Mouse (Mus musculus): ENCODE measurements around the gene Nat8f3. TPM values are rescaled to one million over a fixed set of nuclear protein-coding genes. Genes with fewer than 3 reads are reported as not detected.
"Not testable (repeated sequence)": the region's sequence is repeated elsewhere in the genome, so short reads cannot be mapped to it uniquely, and the experiment has no call there.

The Nat8f3 gene
- total RNA-seq (2021), result not detected
- long read RNA-seq, experiment 1, result 0 reads
- long read RNA-seq, experiment 2, result 0 reads

GRCm38 (mm10) chr6:85765532-85765931 is at the start of gene Nat8f3:
TSS of gene Nat8f3 (minus strand) at chr6:85765754.
- peak; percentile 47 for DNase-seq

- no peak for DNase-seq
These were observed 47.8 kb upstream of the Nat8f3 start for GRCm38 (mm10) chr6:85813339-85813738.

- not testable (repeated sequence) for DNase-seq
These were observed 45.5 kb upstream of the Nat8f3 start for GRCm38 (mm10) chr6:85810942-85811537.

DNA sequence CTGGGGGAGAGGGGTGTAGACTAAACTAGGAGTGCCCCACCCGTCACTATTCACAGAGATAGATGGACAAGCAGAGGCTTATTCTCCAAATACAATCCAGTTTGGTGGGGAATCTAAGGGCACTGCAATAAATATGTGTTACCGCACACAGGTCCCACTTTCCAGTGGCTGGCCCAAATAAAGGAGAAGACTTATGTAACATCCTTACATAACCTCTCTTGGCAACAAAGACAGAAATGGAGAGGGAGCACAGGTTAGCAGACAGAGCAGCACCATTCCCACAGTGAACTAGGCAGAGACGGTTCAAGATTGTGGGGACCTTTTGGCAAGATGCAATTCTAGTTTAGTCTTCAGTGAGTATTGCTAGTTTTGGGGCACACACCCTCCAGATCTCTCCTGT is 45.0 kb upstream of the Nat8f3 start:
- DNase-seq, result not testable (repeated sequence)

DNA sequence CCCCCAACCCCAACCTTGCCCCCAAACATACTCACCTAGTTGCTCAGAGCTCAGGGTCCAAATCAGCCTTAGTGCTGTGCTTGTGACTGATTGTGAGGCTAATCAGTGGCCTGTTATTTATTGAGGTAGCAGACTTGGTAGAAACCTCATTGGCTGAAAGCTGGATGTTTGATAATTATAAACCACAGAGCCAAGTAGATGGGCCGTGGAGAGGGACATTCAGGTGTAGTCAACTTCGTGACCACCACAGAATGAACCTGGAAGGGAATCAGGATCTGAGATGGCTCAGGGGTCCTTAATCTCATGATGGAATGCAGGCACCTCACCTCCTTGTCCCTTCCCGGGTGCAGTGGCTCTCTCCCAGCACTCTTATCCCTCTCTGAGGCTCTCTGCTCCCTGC is 44.2 kb upstream of the Nat8f3 start:
- not testable (repeated sequence) for DNase-seq

DNA sequence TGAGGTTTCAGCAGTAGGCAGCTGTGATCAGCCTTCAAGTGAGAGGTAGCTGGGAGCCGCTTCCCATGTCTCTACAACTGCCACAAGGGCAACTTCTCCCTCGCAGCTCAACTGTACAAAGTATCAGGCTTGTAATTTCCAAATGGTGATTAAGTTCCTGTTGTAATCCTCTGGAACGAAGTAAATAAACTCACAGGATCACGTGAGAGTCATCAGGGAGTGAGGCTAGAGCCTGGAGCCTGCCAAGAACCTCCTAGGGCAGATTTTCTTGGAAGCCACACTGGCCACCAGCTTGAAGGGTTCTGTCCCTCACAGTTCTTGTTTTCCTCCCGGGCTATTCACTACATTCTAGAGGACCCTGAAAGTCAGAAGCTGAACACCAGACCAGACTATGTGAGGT is 37.6 kb upstream of the Nat8f3 start:
- peak; percentile 23 for DNase-seq

DNA sequence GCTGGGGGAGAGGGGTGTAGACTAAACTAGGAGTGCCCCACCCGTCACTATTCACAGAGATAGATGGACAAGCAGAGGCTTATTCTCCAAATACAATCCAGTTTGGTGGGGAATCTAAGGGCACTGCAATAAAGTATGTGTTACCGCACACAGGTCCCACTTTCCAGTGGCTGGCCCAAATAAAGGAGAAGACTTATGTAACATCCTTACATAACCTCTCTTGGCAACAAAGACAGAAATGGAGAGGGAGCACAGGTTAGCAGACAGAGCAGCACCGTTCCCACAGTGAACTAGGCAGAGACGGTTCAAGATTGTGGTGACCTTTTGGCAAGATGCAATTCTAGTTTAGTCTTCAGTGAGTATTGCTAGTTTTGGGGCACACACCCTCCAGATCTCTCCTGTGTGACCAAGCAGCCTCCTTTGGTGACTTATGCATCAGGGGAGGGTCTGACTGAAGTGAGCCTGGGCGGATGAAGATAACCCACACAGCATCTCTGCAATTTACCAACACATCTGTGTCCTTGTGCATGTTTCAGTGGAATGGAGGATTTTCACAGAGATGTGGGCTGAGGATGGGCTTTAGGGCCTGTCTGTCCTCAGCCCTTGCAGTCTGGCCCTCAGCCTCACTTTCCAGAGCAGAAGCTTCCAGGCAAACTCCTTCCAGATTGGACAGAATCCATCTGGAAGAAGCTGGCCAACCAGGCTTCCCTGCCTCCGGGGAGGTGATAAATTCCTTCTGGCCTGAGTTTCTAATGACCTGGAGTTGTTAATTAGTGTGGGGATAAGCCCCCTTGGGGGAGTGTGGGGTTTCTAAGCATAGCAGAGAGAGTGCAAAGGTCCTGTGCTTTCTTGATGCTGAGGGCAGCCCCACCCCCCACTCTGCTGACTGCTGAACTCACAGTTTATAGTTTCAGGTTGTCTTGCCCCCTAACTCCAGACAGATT is 2.2 kb downstream of the Nat8f3 start:
- DNase-seq, result not testable (repeated sequence)

DNA sequence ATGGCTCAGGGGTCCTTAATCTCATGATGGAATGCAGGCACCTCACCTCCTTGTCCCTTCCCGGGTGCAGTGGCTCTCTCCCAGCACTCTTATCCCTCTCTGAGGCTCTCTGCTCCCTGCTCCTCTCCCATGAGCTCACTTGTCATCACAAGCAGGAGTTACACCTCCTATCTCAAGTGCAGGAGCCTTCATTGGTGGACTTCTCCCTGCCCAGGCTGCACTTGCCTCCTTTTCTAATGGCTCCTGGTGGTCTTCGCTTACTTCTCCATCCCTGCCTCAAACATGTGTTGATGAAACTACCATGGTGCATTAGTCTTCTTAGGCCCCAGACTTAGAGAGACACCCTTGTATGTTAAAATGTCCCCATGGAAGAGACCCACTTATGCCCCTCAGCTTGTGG is 2.9 kb downstream of the Nat8f3 start:
- not testable (repeated sequence) for DNase-seq

DNA sequence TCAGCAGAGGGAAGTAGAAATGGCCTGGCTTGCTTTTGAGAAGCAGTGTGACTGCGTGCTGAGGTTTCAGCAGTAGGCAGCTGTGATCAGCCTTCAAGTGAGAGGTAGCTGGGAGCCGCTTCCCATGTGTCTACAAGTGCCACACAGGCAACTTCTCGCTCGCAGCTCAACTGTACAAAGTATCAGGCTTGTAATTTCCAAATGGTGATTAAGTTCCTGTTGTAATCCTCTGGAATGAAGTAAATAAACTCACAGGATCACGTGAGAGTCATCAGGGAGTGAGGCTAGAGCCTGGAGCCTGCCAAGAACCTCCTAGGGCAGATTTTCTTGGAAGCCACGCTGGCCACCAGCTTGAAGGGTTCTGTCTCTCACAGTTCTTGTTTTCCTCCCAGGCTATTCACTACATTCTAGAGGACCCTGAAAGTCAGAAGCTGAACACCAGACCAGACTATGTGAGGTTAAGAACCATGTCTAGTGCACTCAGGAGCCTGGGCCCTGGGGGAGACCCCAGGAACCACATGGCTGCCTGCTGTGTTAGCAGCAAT is 9.8 kb downstream of the Nat8f3 start:
- not testable (repeated sequence) for DNase-seq

GRCm38 (mm10) chr6:85713105-85713504 is 52.4 kb downstream of the Nat8f3 start, which contains the start of gene Nat8f7:
TSS of gene Nat8f7 (minus strand) at chr6:85713205.
- DNase-seq, result not testable (repeated sequence)

- DNase-seq, result not testable (repeated sequence)
These were observed 55.9 kb downstream of the Nat8f3 start for GRCm38 (mm10) chr6:85709607-85710006.

GRCm38 (mm10) chr6:85709206-85709605 is 56.3 kb downstream of the Nat8f3 start:
- not testable (repeated sequence) for DNase-seq

- peak; percentile 64 for DNase-seq
These were observed 63.6 kb downstream of the Nat8f3 start for GRCm38 (mm10) chr6:85701943-85702342.

Small RNA genes lying within 50 kb of the gene (microRNA-seq; reads per million reads assigned to microRNA genes)
- gene Gm27317 (not detected), gene Mir6375 (not detected)

Other genes starting within 250 kb of the Nat8f3 start
- gene Alms1, start 178.2 kb downstream of the Nat8f3 start, total RNA-seq (2021), result 1 to 10 TPM; 4.4 to 9.4 TPM
- gene Nat8f7, start 52.5 kb downstream of the Nat8f3 start, total RNA-seq (2021), result under 1 TPM; 0.67 to 0.75 TPM
- under 1 TPM; 0.21 to 0.33 TPM for gene Nat8f6, start 55.2 kb upstream of the Nat8f3 start, total RNA-seq (2021)
- gene Nat8f5, start 55.2 kb upstream of the Nat8f3 start, total RNA-seq (2021), result under 1 TPM; 0.27 to 0.91 TPM
- 1 to 10 TPM in 1 of 2 experiments, under 1 TPM in 1; 0.90 to 1.1 TPM for gene Nat8, start 66.3 kb upstream of the Nat8f3 start, total RNA-seq (2021)
- gene Nat8f2, start 103.4 kb upstream of the Nat8f3 start, total RNA-seq (2021), result under 1 TPM; 0.63 to 0.88 TPM
- 1 to 10 TPM; 6.1 to 9.9 TPM for gene Nat8f4, start 139.1 kb upstream of the Nat8f3 start, total RNA-seq (2021)
- 10 to 100 TPM; 36.5 to 48.1 TPM for gene Tprkb, start 146.1 kb upstream of the Nat8f3 start, total RNA-seq (2021)
- gene Nat8f1, start 149.9 kb upstream of the Nat8f3 start, total RNA-seq (2021), result 10 to 100 TPM; 21.7 to 24.6 TPM
- 10 to 100 TPM; 83.7 to 91.8 TPM for gene Dusp11, start 195.9 kb upstream of the Nat8f3 start, total RNA-seq (2021)